8 mouse cellular contexts compared by ENCODE assay signal in genomic region chr9:46389741-46390140, GRCm38 (mm10).
A peak's percentile ranks its signal among the peaks of the same experiment; 100 is the strongest.
DNase-seq lines count a peak whose midpoint lies in the region; ATAC-seq lines count a peak whose summit lies in the region.

No protein-coding gene starts in this region.

- peak overlapping the region; percentile 39 for H3K4me3 ChIP-seq in lung, embryonic 16.5 days (ENCODE audit: low read length)
- peak overlapping the region; percentile 45 for H3K4me3 ChIP-seq in forebrain, embryonic 13.5 days
- H3K4me3 ChIP-seq in neural tube, embryonic 15.5 days (replicated peaks): peak overlapping the region; percentile 43

- peak overlapping the region; percentile 45 for H3K9ac ChIP-seq in lung, embryonic 16.5 days (ENCODE audit: low read length)
- H3K9ac ChIP-seq in forebrain, embryonic 13.5 days: peak overlapping the region; percentile 64
- H3K9ac ChIP-seq in neural tube, embryonic 15.5 days (replicated peaks): peak overlapping the region; percentile 55

- peaks cover 6% of the 10 kb centered on the region for H3K27me3 ChIP-seq in lung, embryonic 16.5 days (ENCODE audit: control insufficient read depth, insufficient read depth, low read depth, low read length)
- H3K27me3 ChIP-seq in forebrain, embryonic 13.5 days: peaks cover 26% of the 10 kb centered on the region
- H3K27me3 ChIP-seq in neural tube, embryonic 15.5 days (replicated peaks): peaks cover 15% of the 10 kb centered on the region; the same call in 1 of the 2 replicates

- H3K9me3 ChIP-seq in lung, embryonic 16.5 days (ENCODE audit: control insufficient read depth, low read length): peaks cover 3% of the 10 kb centered on the region; the same call in 1 of the 2 replicates
- no peaks in the 10 kb centered on the region for H3K9me3 ChIP-seq in forebrain, embryonic 13.5 days (replicated peaks)
- H3K9me3 ChIP-seq in neural tube, embryonic 15.5 days (replicated peaks): no peaks in the 10 kb centered on the region

- DNase-seq in lung, postnatal 36 days: no peak
- DNase-seq in kidney, postnatal 25 days: peak; percentile 64 to 68
- no peak for DNase-seq in cerebellum, postnatal 25 days

- no peak overlapping the region for H3K27ac ChIP-seq in lung, embryonic 16.5 days (ENCODE audit: low read length)
- H3K27ac ChIP-seq in forebrain, embryonic 13.5 days: peak overlapping the region; percentile 88
- H3K27ac ChIP-seq in neural tube, embryonic 15.5 days (replicated peaks): peak overlapping the region; percentile 77

- H3K36me3 ChIP-seq in lung, embryonic 16.5 days (ENCODE audit: control insufficient read depth, insufficient read depth, low read length): no peaks in the 10 kb centered on the region
- no peaks in the 10 kb centered on the region for H3K36me3 ChIP-seq in forebrain, embryonic 13.5 days (ENCODE audit: poor library complexity, severe bottlenecking)
- no peaks in the 10 kb centered on the region for H3K36me3 ChIP-seq in neural tube, embryonic 15.5 days

- 4% methylated on average over 9 of the region's 9 CpGs for WGBS in lung, embryonic 16.5 days
- 5% methylated on average over 9 of the region's 9 CpGs for WGBS in forebrain, embryonic 13.5 days
- WGBS in neural tube, embryonic 15.5 days: 11% methylated on average over 9 of the region's 9 CpGs

- peaks cover 4% of the 10 kb centered on the region; the same call in 1 of the 2 replicates for H3K4me1 ChIP-seq in lung, embryonic 16.5 days (replicated peaks; ENCODE audit: control insufficient read depth, insufficient read depth, low read length)
- peaks cover 39% of the 10 kb centered on the region for H3K4me1 ChIP-seq in forebrain, embryonic 13.5 days
- H3K4me1 ChIP-seq in neural tube, embryonic 15.5 days: peaks cover 23% of the 10 kb centered on the region

- ATAC-seq in lung, embryonic 16.5 days (ENCODE audit: low read depth): no peak
- peak; percentile 53 for ATAC-seq in forebrain, embryonic 13.5 days
- ATAC-seq in neural tube, embryonic 15.5 days (ENCODE audit: low FRiP score): 0 out of 2 replicates have a peak, but pooled peaks have one; percentile 30
- ATAC-seq in erythroid progenitor cell, adult 5-6 weeks (replicated peaks; ENCODE audit: low FRiP score, poor library complexity, severe bottlenecking): no peak
- no peak for ATAC-seq in granulocyte monocyte progenitor cell, adult 5-6 weeks (replicated peaks; ENCODE audit: poor library complexity, severe bottlenecking)

- H3K4me2 ChIP-seq in lung, embryonic 16.5 days (ENCODE audit: low read depth, low read length): peak overlapping the region; percentile 48
- peak overlapping the region; percentile 66 for H3K4me2 ChIP-seq in forebrain, embryonic 13.5 days
- peak overlapping the region; percentile 67 for H3K4me2 ChIP-seq in neural tube, embryonic 15.5 days

Comparison
In these comparisons a context has a peak if more than half of its experiments do, and no peak if none do; other contexts are left out.
1. ATAC-seq: peak in forebrain, embryonic 13.5 days (single experiment) and neural tube, embryonic 15.5 days (single experiment); none in lung, embryonic 16.5 days (single experiment), erythroid progenitor cell, adult 5-6 weeks (single experiment) and granulocyte monocyte progenitor cell, adult 5-6 weeks (single experiment).
2. DNase-seq: peak in kidney, postnatal 25 days (2 of 2); none in lung, postnatal 36 days (single experiment) and cerebellum, postnatal 25 days (0 of 2).
3. Peak in every context shown above with its lines, with median percentiles within 50 percentile points of each other: H3K4me2 ChIP-seq, H3K4me3 ChIP-seq and H3K9ac ChIP-seq.